Mouse (Mus musculus) left cerebral cortex, postnatal 4 days (tissue): ENCODE measurements around the gene BC107364. TPM values are rescaled to one million over a fixed set of nuclear protein-coding genes. Genes with fewer than 3 reads are reported as not detected.
A peak's percentile ranks its signal among the peaks of the same experiment; 100 is the strongest.
"Not testable (repeated sequence)": the region's sequence is repeated elsewhere in the genome, so short reads cannot be mapped to it uniquely, and the experiment has no call there.

Experiments used
- DNase-seq: peaks from one replicate; pipeline ENCODE4 v3.0.0-alpha.2; 2022
- intact Hi-C: fragments of 180-260 bp; cut with DNase I; formaldehyde crosslinking; loops from one replicate; pipeline ENCODE4 v1.15.1; 2025
- total RNA-seq, 2 experiments: library from RNA; stranded (reverse); gene quantifications; 2 replicates each; pipeline ENCODE4 v1.2.3; 2021

BC107364 gene
- total RNA-seq, 2 experiments from 2014 or later = not detected

- intact Hi-C loops = no loop called here
- DNase-seq = no peak
Observed at GRCm38 (mm10) chr3:96416056-96416455, 36.0 kb downstream of the BC107364 start.

GRCm38 (mm10) chr3:96414951-96415327 is 37.2 kb downstream of the BC107364 start:
- DNase-seq = no peak
- intact Hi-C loops = no loop called here

GRCm38 (mm10) chr3:96414126-96414950 is 37.8 kb downstream of the BC107364 start:
- DNase-seq = peak; percentile 81
- intact Hi-C loops = no loop called here

GRCm38 (mm10) chr3:96413581-96414125 is 38.5 kb downstream of the BC107364 start:
- intact Hi-C loops = no loop called here

GRCm38 (mm10) chr3:96411821-96412220 is 40.3 kb downstream of the BC107364 start:
- intact Hi-C loops = no loop called here
- no peak for DNase-seq

More at GRCm38 (mm10) chr3:96413581-96414125, 38.5 kb downstream of the BC107364 start:
- DNase-seq = no peak

- no peak for DNase-seq
- intact Hi-C loops = no loop called here
Observed at GRCm38 (mm10) chr3:96410966-96411365, 41.1 kb downstream of the BC107364 start.

- intact Hi-C loops = no loop called here
- DNase-seq = no peak
Observed at GRCm38 (mm10) chr3:96409701-96410246, 42.3 kb downstream of the BC107364 start.

- DNase-seq, intact Hi-C loops: not testable (repeated sequence)
Observed at GRCm38 (mm10) chr3:96408111-96408510, 44.0 kb downstream of the BC107364 start.

- intact Hi-C loops = no loop called here
- DNase-seq = no peak
Observed at GRCm38 (mm10) chr3:96405541-96406503, 46.3 kb downstream of the BC107364 start.

GRCm38 (mm10) chr3:96405004-96405403 is 47.1 kb downstream of the BC107364 start:
- DNase-seq = no peak
- intact Hi-C loops = no loop called here

GRCm38 (mm10) chr3:96404450-96404849 is 47.7 kb downstream of the BC107364 start:
- DNase-seq = no peak
- intact Hi-C loops = no loop called here

GRCm38 (mm10) chr3:96403016-96403415 is 49.1 kb downstream of the BC107364 start:
- DNase-seq = no peak
- intact Hi-C loops = no loop called here

GRCm38 (mm10) chr3:96401832-96402501 is 50.1 kb downstream of the BC107364 start:
- intact Hi-C loops = no loop called here
- no peak for DNase-seq

GRCm38 (mm10) chr3:96401474-96401831 is 50.7 kb downstream of the BC107364 start:
- intact Hi-C loops = no loop called here
- DNase-seq = no peak

GRCm38 (mm10) chr3:96398911-96399310 is 53.2 kb downstream of the BC107364 start:
- intact Hi-C loops = no loop called here
- no peak for DNase-seq

- intact Hi-C loops = no loop called here
- DNase-seq = no peak
Observed at GRCm38 (mm10) chr3:96396857-96397256, 55.2 kb downstream of the BC107364 start.

GRCm38 (mm10) chr3:96387202-96387601 is 64.9 kb downstream of the BC107364 start:
- intact Hi-C loops, DNase-seq: not testable (repeated sequence)
